Mouse (Mus musculus): ENCODE data around the gene Cd109. TPM values are rescaled to one million over a fixed set of nuclear protein-coding genes. Genes with fewer than 3 reads are reported as not detected.
A peak's percentile ranks its signal among the peaks of the same experiment; 100 is the strongest.

The Cd109 gene
- polyA plus RNA-seq, 1 experiment: 0.23 TPM

DNA sequence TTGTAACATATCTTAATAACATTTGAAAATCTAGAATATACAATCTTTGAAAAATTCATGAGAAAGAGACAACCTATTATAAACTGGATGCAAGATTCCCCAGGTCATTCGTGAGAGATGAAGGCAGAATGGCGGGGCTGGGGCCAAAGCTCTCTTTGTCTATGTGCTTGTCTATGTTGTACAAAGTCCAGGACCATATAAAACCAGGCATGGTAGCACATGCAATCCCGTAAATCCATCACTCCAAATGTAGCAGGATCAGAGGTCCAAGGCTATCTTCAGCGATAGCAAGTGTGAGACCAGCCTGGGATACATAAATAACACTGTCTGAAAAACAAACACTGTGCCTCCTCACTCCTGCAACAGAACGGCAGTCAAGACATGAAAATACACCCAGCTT, 15.4 kb upstream of the Cd109 start:
- no peak overlapping the region for H3K4me3 ChIP-seq (ENCODE audit: control insufficient read depth, insufficient read depth, low read length)
- no peaks in the 10 kb centered on the region for H3K27me3 ChIP-seq (ENCODE audit: control insufficient read depth, insufficient read depth, low read length)
- H3K27ac ChIP-seq (ENCODE audit: control insufficient read depth, insufficient read depth, low read length): no peak overlapping the region
- no peaks in the 10 kb centered on the region for H3K4me1 ChIP-seq (replicated peaks; ENCODE audit: control insufficient read depth, insufficient read depth, low read length)
- TF ChIP-seq CTCF (IDR thresholded peaks at IDR 0.05; ENCODE audit: borderline replicate concordance, control insufficient read depth, extremely low read depth, insufficient read depth, low read length, poor library complexity) (no peak), POLR2A (IDR thresholded peaks at IDR 0.05; ENCODE audit: control insufficient read depth, extremely low read depth, insufficient read depth, low read length, poor library complexity) (no peak)
- H3K36me3 ChIP-seq (ENCODE audit: control insufficient read depth, insufficient read depth, low read length): no peaks in the 10 kb centered on the region
- WGBS: 94% methylated on average over 5 of the region's 5 CpGs
- no peak for DNase-seq

DNA sequence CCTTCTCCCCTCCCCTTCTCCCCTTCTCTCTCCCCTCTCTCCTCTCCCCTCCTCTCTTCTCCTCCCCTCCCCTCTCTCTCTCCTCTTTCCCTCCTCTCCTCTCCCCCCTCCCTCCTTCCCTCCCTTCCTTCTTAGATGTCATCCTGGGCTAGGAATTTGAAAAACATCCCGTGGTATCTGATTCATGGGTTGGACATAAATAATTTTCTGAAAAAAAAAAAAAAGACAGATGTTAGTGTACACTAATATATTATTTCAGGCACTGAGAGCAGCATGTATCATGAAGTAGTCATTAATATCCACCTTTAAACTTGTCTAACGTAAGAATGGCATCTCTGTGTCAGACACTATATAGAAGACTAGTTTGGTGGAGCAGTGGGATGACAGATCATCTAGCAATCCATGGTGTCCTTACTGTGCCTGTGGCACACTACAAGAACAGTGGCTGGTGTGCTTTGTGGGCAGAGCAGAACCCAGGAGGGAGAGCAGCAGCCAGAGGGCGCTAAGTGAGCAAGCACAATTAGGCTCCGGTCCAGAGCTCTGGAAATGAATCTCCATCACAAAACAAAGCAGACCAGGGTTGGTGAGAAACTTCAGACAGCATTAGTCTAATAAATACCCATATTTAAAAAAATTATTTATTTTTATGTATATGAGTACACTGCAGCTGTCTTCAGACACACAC, 14.2 kb upstream of the Cd109 start:
- WGBS: 59% methylated on average over 4 of the region's 4 CpGs
- Histone ChIP-seq H3K4me3 (ENCODE audit: control insufficient read depth, insufficient read depth, low read length) (no peak overlapping the region), H3K27ac (ENCODE audit: control insufficient read depth, insufficient read depth, low read length) (no peak overlapping the region), H3K4me1 (replicated peaks; ENCODE audit: control insufficient read depth, insufficient read depth, low read length) (no peaks in the 10 kb centered on the region), H3K36me3 (ENCODE audit: control insufficient read depth, insufficient read depth, low read length) (no peaks in the 10 kb centered on the region), H3K27me3 (ENCODE audit: control insufficient read depth, insufficient read depth, low read length) (no peaks in the 10 kb centered on the region)
- peak; percentile 17 for DNase-seq
- no peak for TF ChIP-seq POLR2A (IDR thresholded peaks at IDR 0.05; ENCODE audit: control insufficient read depth, extremely low read depth, insufficient read depth, low read length, poor library complexity)
- TF ChIP-seq CTCF (IDR thresholded peaks at IDR 0.05; ENCODE audit: borderline replicate concordance, control insufficient read depth, extremely low read depth, insufficient read depth, low read length, poor library complexity): no peak

DNA sequence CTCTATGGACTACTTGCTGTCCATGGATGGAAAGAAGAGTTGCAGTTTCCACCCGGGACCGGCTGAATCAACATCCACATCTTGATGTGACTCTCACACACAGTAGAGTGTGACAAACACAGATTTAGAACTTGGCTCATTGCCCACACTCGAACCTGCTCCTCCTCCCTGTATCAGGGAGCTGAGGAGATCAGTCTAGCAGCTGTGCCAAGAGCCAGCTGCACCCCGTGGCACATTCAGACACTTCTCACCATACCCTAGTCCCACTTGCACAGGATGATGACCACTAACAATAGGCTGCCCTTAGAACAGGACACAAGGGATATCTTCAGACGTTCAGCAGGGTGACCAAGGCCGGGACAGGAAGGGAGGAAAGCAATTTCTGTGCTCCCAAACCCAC, 1.1 kb upstream of the Cd109 start:
- Histone ChIP-seq H3K27ac (ENCODE audit: control insufficient read depth, insufficient read depth, low read length) (no peak overlapping the region), H3K4me1 (replicated peaks; ENCODE audit: control insufficient read depth, insufficient read depth, low read length) (0 out of 2 replicates have a peak, but pooled peaks cover 6% of the 10 kb centered on the region), H3K4me3 (ENCODE audit: control insufficient read depth, insufficient read depth, low read length) (no peak overlapping the region), H3K27me3 (ENCODE audit: control insufficient read depth, insufficient read depth, low read length) (peaks cover 13% of the 10 kb centered on the region), H3K36me3 (ENCODE audit: control insufficient read depth, insufficient read depth, low read length) (no peaks in the 10 kb centered on the region)
- WGBS: 43% methylated on average over 6 of the region's 6 CpGs
- no peak for DNase-seq
- TF ChIP-seq CTCF (IDR thresholded peaks at IDR 0.05; ENCODE audit: borderline replicate concordance, control insufficient read depth, extremely low read depth, insufficient read depth, low read length, poor library complexity) (no peak), POLR2A (IDR thresholded peaks at IDR 0.05; ENCODE audit: control insufficient read depth, extremely low read depth, insufficient read depth, low read length, poor library complexity) (no peak)

DNA sequence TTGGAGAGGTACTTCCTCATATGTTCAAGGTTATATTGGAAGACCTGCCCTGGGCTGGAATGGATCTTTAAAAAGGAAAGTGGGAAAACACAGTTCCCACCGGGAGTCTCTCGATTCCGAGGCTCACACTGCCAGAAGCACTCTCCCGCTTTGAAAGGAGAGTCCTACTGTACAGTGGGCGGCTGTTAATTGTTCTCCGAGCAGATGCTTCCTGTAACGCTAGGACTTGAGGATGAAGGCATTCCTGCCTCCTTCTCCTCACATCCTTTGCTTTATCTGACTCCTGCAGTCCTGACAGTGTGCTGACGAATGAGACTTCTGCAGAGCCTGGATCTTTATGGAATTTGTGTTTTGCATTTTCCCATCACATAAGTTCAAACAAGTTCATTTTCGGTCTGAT, 3.9 kb downstream of the Cd109 start:
- no peak for DNase-seq
- 78% methylated on average over 9 of the region's 9 CpGs for WGBS
- TF ChIP-seq CTCF (IDR thresholded peaks at IDR 0.05; ENCODE audit: borderline replicate concordance, control insufficient read depth, extremely low read depth, insufficient read depth, low read length, poor library complexity) (no peak), POLR2A (IDR thresholded peaks at IDR 0.05; ENCODE audit: control insufficient read depth, extremely low read depth, insufficient read depth, low read length, poor library complexity) (no peak)
- Histone ChIP-seq H3K27ac (ENCODE audit: control insufficient read depth, insufficient read depth, low read length) (no peak overlapping the region), H3K36me3 (ENCODE audit: control insufficient read depth, insufficient read depth, low read length) (no peaks in the 10 kb centered on the region), H3K4me1 (replicated peaks; ENCODE audit: control insufficient read depth, insufficient read depth, low read length) (0 out of 2 replicates have a peak, but pooled peaks cover 6% of the 10 kb centered on the region), H3K27me3 (ENCODE audit: control insufficient read depth, insufficient read depth, low read length) (peaks cover 13% of the 10 kb centered on the region), H3K4me3 (ENCODE audit: control insufficient read depth, insufficient read depth, low read length) (no peak overlapping the region)

DNA sequence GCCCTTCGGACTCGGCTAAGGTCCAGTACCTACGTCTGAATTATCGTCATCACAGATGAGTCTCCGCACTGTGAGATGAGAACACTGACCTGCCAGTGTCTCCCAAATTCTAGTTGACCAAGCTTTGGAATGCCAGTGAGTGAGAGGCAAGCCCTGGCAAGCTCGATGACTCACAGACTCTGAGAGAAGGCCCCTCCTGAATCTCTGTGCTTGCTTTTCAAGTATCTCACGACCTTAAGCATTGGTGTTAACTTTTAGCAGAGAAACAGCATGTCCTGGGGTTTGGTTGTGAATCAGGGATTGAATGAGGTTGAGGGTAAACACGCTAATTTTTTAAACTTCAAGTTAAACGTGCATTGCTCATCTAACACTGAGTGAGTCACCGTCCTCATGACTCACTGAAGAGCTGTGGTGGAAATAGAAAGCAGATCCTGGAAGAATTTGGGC, 8.0 kb downstream of the Cd109 start:
- TF ChIP-seq POLR2A (IDR thresholded peaks at IDR 0.05; ENCODE audit: control insufficient read depth, extremely low read depth, insufficient read depth, low read length, poor library complexity): no peak
- no peak for TF ChIP-seq CTCF (IDR thresholded peaks at IDR 0.05; ENCODE audit: borderline replicate concordance, control insufficient read depth, extremely low read depth, insufficient read depth, low read length, poor library complexity)
- Histone ChIP-seq H3K27me3 (ENCODE audit: control insufficient read depth, insufficient read depth, low read length) (no peaks in the 10 kb centered on the region), H3K4me1 (replicated peaks; ENCODE audit: control insufficient read depth, insufficient read depth, low read length) (no peaks in the 10 kb centered on the region), H3K4me3 (ENCODE audit: control insufficient read depth, insufficient read depth, low read length) (no peak overlapping the region), H3K36me3 (ENCODE audit: control insufficient read depth, insufficient read depth, low read length) (no peaks in the 10 kb centered on the region), H3K27ac (ENCODE audit: control insufficient read depth, insufficient read depth, low read length) (no peak overlapping the region)
- no peak for DNase-seq
- WGBS: 72% methylated on average over 10 of the region's 10 CpGs

DNA sequence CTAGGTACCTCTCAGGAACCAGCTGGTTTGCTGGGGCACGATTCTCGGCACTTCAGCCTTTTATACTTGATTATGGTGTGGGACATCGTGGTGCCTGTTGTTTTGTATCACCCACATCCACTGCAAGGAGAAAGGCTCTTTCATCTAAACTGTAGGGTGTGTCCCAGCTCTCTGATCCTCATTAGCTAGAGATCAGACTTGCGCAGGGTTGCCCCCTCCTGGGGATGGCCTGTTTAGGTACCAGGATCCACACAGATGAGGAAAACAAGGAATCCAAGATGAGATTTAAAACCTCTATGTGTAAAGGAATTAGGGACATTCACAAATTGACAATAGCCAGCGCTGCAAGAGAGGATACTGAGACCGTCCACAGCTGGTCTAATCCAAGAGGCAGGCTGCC, 14.6 kb downstream of the Cd109 start:
- Histone ChIP-seq H3K27ac (ENCODE audit: control insufficient read depth, insufficient read depth, low read length) (no peak overlapping the region), H3K36me3 (ENCODE audit: control insufficient read depth, insufficient read depth, low read length) (no peaks in the 10 kb centered on the region), H3K27me3 (ENCODE audit: control insufficient read depth, insufficient read depth, low read length) (no peaks in the 10 kb centered on the region), H3K4me1 (replicated peaks; ENCODE audit: control insufficient read depth, insufficient read depth, low read length) (no peaks in the 10 kb centered on the region), H3K4me3 (ENCODE audit: control insufficient read depth, insufficient read depth, low read length) (no peak overlapping the region)
- no peak for DNase-seq
- 79% methylated on average over 6 of the region's 6 CpGs for WGBS
- TF ChIP-seq CTCF (IDR thresholded peaks at IDR 0.05; ENCODE audit: borderline replicate concordance, control insufficient read depth, extremely low read depth, insufficient read depth, low read length, poor library complexity): no peak
- TF ChIP-seq POLR2A (IDR thresholded peaks at IDR 0.05; ENCODE audit: control insufficient read depth, extremely low read depth, insufficient read depth, low read length, poor library complexity): no peak

Measured in thymus, adult 2 months (tissue).